Mouse (Mus musculus) testis, postnatal 14 days (tissue): ENCODE results near the gene Dkk3.
"Not testable (repeated sequence)": the region's sequence is repeated elsewhere in the genome, so short reads cannot be mapped to it uniquely, and the experiment has no call there.

Experiments used
- DNase-seq: peaks from one replicate; pipeline ENCODE4 v3.0.0; 2021; ENCODE audit warnings: low spot score

Dkk3 gene

GRCm38 (mm10) chr7:112127954-112128353, 30.9 kb downstream of the Dkk3 start:
- no peak for DNase-seq

- no peak for DNase-seq
Measured at GRCm38 (mm10) chr7:112127085-112127637, 31.7 kb downstream of the Dkk3 start.

DNA sequence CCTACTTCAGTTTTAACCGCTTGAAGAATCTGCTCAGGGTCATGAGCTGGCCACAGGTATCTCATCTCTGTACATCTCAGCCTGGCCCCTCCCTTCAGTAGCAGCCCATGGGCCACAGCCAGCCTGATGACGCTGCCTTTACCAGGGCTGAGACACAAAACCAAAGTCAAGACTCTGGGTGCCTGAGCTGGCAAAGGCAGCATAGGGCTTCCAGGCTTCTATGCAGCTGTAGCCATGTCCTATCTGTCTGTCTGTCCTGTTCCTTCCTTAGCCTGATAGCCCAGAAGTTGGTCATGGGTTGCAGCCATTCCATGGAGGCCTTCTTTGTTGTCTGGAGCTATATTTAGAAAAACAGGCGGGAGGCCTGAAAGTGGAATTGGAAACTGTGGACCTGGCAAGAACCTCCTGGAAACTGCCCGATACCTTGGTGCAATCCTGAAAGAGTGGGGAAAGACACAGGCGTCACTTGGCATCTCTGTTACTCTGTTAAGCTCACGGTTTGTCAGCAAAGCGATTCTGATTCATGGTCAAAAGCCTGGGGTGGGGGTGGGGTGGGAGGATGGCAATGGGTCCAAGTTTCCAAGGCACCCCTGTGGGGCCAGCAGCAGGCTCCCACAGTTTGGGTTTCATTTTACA, 33.1 kb downstream of the Dkk3 start:
- no peak for DNase-seq

DNA sequence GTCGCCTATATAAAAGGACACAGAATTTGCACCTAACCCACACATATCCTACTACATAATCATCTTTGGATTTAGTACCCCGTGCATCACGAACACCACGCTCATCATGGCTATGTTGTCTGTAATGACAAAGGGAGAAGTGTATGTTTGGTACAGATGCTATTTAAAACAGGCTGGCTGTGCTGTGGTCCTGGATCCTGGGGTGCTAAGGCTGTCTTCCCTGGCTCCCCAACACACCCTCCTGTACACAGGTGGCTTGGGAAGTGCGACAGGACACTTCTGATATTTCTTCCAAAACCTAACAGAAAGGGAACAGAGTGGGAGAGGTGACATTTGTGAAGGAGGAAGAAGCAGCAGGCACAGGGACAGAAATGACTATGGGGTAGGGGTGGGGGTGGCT, 35.2 kb downstream of the Dkk3 start:
- no peak for DNase-seq

GRCm38 (mm10) chr7:112121866-112122500, 36.9 kb downstream of the Dkk3 start:
- no peak for DNase-seq

GRCm38 (mm10) chr7:112120861-112121810, 37.7 kb downstream of the Dkk3 start:
- DNase-seq, result no peak

GRCm38 (mm10) chr7:112119248-112119647, 39.6 kb downstream of the Dkk3 start:
- DNase-seq, result no peak

DNA sequence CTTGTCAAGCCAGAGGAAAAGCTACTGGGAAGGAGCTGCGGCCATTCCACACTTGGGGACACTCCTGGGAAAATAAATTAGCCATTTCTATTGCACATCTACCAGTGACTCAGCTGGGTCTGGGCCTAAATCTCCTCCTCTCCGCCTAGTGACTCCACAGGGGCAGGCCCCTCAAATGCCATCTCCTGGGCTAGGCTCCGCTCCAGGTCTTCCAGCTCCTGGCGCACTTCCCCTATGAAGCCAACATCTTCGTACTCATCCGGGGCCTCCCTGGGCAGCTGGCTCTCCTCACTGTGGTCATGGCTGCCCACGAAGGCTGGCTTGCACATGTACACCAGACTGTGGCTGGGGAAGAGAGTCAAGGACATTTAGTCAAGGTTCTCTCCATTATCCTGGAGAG, 40.8 kb downstream of the Dkk3 start:
- no peak for DNase-seq

DNA sequence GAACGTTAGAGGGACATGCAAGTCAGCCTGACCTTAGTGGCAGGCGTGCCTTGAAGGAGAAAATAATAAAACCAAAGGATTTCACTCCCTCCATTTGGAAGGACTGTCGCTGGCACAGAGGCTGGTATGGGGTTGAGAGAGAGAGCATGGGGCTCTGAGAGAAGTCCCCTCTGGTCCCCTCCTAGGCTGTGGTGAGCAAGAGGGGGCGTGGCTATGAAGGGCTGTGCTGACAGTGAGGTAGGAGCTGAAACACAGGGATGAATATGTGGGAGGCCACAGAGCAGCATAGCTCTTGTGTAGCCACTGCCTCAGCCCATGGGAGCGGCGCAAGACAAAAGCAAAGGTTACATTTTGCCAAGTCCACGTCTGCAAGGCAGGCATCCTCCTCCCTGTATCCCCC, 41.4 kb downstream of the Dkk3 start:
- DNase-seq, result no peak

GRCm38 (mm10) chr7:112110638-112111372, 48.1 kb downstream of the Dkk3 start:
- no peak for DNase-seq

DNA sequence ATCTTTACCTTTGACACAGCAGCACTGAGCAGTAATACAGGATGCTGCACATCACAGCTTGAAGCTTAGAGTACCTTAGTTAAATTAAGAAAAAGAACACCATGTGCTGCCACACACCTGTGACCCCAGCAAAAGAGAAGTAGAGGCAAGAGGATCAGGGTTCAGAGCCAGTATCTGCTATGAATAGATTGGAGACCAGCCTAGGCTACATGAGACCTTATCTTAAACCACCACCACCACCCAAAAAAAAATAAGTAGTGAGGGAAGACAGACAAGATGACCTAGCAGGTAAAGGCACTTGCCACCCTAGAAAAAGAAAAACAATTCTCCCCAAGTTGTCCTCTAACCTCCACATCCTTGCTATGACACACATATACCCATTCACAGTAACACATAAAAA, 50.1 kb downstream of the Dkk3 start:
- DNase-seq, result no peak

GRCm38 (mm10) chr7:112103816-112104215, 55.0 kb downstream of the Dkk3 start:
- no peak for DNase-seq

GRCm38 (mm10) chr7:112102933-112103332, 55.9 kb downstream of the Dkk3 start:
- no peak for DNase-seq

- no peak for DNase-seq
Measured at GRCm38 (mm10) chr7:112100887-112101286, 58.0 kb downstream of the Dkk3 start.

GRCm38 (mm10) chr7:112094923-112095322, 63.9 kb downstream of the Dkk3 start:
- not testable (repeated sequence) for DNase-seq

GRCm38 (mm10) chr7:112086186-112086585, 72.7 kb downstream of the Dkk3 start:
- no peak for DNase-seq

- DNase-seq, result peak; percentile 38
Measured at GRCm38 (mm10) chr7:112085062-112085461, 73.8 kb downstream of the Dkk3 start.

DNA sequence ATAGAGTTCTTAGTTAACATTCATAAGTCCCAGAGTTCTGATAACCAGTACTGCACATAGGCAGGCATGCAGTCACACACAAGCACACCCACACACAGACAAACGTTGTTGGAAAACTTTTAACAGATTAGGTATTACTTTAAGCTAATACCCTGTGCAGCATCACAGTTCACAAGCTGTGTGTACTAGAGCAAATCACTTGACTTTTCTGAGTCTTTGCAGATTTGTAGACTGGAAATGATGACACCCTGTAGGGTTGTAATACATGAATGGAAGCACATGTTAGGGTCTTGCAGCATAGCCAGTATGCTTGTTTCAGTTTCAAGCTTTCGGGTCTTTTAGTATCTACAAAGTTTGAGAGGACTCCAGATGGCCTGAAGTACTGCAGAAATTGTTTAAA, 74.6 kb downstream of the Dkk3 start:
- no peak for DNase-seq

DNA sequence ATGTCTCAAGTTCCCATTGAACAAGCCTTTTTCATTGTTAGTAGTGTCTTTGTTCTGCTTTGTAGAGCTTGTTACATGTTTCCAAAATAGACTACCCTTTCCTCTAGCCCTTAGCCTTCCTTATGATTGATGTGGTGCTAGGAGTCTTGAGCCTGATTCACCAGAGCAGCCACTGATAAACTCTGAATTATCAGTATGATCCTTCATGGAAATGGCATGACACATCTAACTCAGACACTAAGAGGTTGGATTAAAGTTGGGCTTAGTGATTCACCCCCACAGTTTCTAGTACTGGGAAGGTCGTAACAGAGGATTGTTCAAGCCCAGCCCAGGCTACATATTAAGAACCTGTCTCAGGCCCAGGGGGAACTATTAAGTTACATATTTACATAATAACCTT, 76.2 kb downstream of the Dkk3 start:
- DNase-seq, result no peak

- DNase-seq, result no peak
Measured at GRCm38 (mm10) chr7:112074868-112075267, 84.0 kb downstream of the Dkk3 start.
